Mouse (Mus musculus) urinary bladder, postnatal 4 days (tissue): Measurements from ENCODE around the gene Deaf1.

Source experiments
- DNase-seq, 2 experiments: peaks; one replicate each; pipeline ENCODE4 v3.0.0; 2021 to 2022; ENCODE audit warnings: low spot score in 2 of 2

Deaf1 gene

DNA sequence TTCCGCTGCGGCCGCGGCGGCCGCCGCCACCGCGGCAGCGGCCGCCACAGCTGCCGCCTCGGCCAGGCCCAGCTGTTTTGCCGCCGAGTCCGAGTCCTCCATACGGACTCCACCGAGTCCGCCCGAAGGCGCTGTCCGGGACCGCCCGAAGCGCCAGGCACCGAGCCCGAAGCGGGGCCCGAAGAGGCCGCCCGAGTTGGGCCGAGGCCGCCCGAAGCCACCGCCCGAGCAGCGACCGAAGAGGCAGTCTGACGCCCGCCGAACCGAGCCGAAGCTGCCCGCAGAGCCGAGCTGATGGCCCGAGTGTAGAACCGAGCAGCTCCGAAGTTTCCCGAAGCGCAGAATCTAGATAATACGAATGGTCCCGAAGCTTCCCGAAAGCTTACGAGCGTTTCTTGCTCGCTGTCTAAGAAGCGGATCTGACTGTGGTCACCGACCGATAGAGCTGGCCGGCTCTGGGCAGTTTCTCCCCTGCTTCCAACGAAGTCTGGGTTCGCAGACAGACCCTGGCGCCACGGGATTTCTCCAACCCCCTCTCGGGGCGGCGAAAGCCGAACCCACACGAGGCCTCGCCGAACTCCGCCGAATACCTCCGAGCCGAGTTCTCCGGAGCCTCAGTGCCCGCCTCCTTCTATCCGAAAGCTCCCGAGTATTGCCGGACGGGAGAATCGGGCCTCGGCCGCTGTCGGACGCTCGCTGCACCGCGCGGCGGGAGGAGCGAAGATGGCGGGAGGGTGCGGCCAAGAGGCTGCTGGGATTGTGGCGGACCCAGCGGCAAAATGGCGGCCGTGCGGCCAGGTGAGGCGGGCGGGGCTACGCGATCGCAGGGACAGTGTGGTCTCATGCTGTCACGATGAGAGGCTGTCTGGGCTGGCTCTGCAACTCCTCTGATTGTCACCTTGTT lies at the start of gene Deaf1, which contains the start of gene Tmem80:
Deaf1 (minus strand) TSS at position 222 of the 904 bp plus-strand sequence.
Tmem80 (plus strand) TSS at position 271 of the 904 bp plus-strand sequence.
- DNase-seq, result peak; percentile 100

DNA sequence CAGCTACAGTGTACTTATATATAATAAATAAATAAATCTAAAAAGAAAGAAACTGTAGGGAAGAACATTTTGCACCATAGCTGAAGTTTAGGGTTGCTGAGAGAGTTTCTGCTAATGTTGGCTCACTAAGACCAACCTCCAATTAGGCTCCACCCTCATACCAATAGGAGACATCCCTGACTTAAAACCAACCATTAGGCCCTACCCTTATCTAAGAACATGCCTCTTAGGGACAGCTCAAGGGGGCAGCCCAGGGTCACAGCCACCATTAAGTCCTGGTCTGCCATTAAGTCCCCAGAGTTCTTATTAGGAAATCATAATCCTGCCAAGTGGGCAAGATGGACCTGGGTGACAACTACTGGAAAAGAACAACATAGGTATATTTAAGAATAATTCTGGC lies 46.9 kb upstream of the Deaf1 start:
- DNase-seq, result no peak

DNA sequence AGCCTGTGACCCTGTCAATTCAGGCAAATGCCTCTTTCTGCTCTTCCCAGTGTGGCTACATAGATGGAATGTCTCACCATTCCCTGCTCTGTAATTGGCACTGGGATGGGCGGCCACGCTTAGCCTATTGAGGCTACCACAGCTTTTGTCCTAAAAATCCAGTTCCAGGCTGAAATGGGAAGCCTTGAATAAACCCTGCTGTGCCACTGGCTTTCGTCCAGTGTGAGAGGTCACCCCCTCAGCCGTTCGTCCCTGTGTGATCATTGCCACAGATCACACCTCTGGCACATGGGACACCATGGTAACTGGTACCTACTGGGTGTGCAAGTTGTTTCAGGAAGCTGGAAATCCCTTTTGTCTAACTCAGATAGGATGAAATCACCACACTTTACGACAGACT lies 46.1 kb upstream of the Deaf1 start:
- no peak for DNase-seq

DNA sequence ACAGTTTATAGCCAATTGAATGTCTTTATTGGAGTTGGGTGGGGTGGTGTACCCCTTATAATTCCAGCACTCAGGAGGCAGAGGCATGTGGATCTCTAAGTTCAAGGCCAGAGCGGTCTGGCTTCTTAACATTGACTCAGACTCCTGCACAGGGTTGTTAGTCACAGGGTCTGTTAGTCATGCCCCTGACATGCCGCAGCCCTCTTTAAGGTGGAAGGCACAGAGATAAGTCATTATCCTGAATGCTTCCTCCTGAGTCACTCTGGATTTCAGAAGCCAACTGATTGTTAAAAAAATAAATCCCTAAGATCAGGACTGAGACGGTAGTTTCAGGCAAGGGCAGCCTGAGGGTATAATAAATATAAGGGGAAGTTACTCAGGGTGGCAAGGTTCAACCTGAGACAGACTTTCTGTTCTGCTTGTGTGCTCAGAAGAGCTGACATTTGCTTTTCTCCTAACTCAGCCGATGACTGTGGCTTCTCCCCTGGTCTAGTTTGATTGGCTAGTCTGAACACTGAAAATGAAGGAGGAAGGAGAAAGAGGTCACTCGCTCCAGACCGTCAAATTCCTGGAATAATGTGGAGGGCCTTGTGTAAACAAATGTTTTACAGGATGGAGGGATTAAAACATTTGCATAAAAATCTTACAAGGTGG lies 44.6 kb upstream of the Deaf1 start:
- DNase-seq, result no peak

DNA sequence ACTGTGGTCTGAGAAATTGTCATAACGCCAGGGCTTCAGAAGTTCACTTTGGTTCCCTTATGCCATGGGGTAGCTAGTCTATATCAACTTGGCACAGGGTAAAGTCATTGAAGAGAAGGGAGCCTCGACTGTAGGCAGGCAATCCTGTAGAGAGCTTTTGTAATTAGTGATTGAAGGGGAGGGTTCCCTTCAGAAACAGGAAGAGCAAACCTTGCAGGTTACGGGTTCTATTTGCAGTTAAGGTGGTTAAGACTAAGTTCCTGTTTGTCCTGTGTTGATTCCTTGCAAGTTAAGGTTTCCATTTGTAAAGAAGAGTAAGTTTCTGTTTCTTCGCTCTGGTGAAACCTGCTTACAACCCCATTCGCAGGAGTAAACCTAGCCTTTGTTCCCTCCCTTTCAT lies 42.4 kb upstream of the Deaf1 start:
- DNase-seq, result no peak

DNA sequence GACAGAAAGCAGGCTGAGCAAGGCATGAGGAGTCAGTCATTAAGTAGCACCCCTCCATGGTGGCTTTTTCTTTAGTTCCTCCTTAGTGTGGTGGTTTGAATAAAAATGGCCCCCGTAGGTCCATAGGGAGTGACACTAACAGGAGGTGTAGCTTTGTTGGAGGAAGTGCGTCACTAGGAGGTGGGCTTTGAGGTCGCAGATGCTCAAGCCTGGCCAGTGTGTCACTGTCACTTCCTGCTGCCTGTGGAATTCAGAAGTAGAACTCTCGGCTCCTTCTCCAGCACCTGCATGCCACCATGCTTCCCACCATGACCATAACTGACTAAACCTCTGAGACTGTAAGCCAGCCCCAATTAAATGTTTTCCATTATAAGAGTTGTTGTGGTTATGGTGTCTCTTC lies 39.9 kb upstream of the Deaf1 start:
- no peak for DNase-seq

DNA sequence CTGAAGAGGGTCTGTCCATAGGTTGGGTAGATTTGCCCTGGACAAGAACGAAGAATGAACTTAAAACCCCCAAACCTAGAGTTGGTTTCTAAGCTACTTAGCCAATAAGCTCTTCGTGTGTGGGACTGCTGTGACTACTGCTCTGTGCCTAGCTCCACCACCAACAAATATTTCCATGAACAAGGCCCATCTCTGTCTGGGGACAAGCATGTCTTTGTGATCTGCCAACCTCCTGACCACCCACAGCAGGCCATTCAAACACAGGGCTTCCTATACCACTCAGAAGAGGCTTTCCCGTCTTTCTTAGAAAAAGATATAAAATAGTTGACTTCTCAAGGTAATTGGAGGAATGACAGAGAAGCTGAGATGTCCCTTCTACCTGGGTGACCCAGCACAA lies 37.6 kb upstream of the Deaf1 start:
- no peak for DNase-seq

DNA sequence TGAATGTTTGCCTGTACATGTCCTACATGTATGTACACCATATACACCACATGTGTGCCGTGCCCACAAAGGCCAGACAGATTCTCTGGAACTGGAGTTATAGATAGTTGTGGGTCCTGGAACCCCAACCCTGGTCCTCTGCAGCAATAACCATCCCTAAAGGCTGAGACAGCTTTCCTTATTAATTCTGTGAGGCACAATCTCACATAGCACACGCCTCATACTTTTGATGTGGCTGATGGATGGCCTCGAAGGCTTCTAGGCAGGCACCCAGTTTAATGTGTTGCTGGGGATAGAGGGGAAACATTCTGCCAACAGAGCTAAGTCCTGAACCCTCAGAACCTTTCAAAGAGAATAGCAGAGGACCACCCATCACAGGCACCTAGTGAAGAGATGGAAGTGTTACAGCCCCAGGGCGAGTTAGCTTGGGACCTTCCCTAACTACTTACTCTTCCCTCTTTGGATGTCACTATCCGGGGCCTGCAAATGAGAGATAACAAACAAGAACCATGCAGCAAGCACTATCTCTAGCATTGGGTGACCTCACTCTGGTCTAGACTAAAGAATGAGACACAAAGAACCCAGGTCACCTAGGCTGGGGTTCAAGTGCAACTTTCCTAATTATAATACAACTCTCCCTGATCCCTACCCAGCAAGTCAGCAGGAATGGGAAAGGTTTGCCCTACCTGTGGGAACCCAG lies 37.0 kb upstream of the Deaf1 start:
- DNase-seq, result no peak

DNA sequence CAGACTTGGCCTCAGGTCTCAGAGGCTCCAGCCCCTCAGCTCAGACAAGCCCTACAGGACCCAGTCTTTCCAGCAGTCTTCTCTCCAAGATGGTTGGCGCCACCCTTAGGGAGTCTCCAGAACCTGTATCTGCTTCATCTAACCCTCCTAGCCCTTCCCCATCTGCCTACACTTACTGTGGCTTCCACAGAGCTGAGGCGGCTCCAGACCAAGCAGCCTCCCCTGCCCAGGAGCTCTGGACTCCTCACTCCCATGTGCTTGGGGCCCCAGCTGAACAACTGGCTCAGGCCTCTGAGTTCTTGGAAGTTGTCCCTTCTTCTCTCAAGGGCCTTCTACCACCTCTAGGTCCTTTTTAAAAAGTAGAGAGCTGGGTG lies 36.2 kb upstream of the Deaf1 start:
- no peak for DNase-seq

DNA sequence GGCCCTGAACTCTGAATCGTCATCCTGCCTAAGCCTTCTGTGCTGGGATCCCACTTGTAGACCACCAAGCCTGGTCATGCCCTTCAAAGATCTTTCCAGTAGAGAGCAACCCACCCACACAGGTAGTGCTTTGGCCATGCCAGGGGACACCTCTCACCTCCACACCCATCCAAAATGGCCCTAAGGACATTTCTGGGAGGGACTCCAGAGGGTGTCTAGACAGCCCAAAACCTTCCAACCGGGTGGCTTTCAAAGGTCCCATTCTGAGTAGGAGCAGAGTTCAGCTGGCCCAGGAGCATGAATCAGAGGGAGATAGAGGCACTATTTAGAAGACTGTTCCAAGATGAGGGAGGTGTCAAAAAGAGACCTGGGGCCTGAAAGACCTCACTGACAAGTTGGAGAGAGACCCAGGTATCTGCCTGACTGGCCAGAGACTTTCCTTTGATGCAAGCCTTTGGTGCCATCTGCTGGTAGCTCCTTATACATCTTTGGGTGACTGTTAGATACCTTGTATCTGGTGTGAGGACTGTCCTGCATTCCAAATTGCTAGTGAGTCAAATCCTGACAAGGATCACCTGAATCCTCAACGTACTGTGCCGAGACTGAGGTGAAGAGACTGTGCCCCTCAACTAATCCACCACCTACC lies 35.7 kb upstream of the Deaf1 start:
- DNase-seq, result no peak

DNA sequence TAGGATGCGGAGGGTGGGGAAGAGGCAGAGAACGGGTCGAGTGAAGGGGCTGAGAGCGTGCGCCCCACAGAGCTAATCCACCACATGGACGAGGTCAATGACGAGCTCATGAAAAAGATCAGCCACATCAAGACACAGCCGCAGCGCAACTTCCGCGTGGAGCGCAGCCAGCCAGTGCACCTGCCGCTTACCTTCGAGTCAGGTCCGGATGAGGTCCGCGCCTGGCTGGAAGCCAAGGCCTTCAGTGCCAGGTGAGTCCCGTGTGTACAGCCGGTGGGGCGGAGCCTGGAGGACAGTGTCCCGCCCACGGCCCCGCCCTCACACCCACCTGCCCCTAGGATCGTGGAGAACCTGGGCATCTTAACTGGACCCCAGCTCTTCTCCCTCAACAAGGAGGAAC lies 34.0 kb upstream of the Deaf1 start:
- DNase-seq, result no peak

DNA sequence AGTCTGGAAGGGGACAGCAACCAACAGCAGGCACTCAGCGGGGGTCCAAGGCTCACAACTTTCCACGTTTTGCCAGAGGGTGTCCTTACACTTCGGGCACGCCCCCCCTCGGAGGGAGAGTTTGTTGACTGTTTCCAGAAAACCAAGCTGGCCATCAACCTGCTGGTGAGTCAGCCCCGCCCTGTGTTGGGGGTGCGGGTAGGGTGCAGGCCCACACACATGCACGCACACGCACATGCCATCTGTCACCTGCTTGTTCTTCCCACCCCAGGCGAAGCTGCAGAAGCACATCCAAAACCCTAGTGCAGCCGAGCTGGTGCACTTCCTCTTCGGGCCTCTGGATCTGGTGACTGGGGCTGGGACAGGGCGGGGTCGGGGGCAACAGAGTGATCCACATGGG lies 29.5 kb upstream of the Deaf1 start:
- no peak for DNase-seq

DNA sequence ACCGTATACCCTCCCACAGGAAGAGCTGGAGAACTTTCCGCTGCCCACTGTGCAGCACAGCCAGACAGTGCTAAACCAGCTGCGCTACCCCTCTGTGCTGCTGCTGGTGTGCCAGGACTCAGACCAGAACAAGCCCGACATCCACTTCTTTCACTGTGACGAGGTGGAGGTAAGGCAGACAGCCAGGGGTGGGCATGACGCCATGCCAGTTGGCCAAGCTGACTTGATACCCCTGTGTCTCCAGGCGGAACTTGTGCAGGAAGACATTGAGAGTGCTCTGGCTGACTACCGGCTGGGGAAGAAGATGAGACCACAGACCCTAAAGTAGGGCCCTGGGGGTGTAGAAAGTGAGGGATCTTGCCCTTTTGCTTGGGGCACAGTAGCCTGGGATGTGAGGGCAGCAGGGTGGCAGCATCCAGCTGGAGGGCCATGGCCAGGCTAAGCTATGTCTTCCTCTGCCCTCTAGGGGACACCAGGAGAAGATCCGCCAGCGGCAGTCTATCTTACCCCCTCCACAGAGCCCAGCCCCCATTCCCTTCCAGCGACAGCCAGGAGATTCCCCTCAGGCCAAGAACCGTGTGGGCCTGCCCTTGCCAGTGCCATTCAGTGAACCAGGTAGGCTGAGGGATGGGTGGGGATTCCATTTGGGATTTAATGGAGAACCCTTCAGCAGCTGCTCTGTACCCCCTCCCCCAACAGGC lies 28.3 kb upstream of the Deaf1 start:
- DNase-seq, result no peak

DNA sequence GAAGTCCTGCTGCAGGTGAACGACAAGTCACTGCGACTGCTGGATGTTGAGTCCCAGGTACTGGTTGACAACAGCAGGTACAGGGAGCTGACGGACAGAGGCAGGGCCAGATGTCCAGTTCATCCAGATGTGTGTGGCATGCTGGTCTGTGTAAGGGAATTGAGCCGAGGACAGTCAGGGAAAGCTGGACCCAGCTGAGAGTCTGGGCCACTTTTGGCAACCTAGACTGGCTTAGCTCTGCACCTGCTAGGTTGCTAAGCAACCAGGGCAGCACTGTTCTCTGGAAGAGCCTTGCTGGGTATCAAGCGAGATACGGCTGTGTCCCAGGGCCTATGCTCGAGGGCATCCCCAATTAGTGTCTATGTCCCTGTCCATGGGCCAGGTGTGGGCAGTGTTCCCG lies 27.6 kb upstream of the Deaf1 start:
- DNase-seq, result no peak

DNA sequence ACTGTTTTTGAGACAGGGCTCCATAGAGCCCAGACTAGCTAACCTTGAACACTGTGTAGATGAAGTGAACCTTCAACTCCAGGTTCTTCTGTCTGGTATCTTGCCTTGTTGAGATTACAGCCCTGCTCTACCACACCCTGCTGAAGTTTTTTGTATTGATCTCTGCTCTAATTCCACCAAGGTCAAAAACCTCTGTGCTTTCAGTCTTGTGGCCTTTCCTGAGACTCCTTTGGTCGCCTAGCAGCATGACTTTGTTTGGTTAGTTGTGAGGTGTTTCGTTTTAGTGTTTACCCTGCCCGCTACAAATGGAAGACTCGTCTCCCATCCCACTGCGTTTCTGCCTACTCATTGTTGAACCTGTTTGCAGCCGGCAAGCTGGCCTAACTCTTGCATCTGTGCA lies 23.6 kb upstream of the Deaf1 start:
- DNase-seq, result no peak

DNA sequence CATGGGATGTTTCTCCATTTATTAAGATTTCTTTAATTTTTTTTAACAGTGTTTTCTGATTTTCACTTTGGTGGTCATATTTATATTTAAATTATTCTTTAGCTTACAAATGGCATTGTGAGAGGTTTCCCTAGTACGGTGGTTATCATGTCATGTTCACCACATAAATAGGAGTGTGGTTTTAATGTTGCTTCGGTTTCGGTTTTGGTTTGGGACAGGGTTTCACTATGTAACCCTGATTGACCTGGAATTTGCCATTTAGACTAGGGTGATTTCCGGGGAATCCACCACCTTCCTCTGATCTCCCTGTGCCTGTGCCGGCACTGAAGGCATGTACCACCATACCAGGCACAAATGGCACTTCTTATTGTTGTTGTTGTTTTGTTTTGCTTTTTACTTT lies 17.3 kb upstream of the Deaf1 start:
- no peak for DNase-seq

DNA sequence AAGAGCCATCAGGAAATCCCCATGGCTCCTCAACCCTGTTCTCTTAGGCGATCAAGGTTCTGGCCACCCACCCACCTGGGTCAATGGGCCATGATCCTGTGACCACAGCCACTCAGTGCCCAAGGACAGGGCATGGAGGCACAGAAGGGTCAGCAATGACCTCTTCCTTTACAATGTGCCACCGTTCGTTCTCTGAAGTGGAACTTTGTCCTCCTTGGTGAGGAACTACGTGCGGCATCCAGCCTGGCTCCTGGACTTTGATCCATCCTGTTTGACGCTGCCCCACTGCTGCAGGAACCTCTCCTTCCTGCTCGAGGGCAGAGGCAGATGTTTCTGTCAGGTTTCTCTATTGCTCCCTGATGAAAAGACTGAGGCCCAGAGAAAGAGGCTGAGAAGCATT lies 16.2 kb upstream of the Deaf1 start:
- no peak for DNase-seq

DNA sequence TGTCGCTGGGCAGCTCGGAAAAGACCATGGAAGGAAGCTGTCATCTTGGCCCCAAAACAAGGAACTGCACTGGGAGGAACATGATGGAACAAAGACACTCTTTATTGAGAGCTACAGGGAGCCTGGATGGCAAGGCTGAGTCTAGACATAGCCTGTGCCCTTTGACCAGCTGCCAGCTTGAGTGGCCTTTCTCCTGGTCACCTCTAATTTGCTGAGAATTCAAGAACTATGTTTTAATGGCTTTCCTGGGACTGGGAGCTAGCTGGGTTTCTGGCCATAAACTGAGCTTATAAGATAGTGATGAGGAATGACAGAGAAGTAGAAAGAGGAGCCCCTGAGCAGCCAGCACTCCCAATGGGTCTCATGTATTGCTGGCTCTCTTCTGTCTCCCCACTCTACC lies 15.7 kb upstream of the Deaf1 start:
- no peak for DNase-seq

DNA sequence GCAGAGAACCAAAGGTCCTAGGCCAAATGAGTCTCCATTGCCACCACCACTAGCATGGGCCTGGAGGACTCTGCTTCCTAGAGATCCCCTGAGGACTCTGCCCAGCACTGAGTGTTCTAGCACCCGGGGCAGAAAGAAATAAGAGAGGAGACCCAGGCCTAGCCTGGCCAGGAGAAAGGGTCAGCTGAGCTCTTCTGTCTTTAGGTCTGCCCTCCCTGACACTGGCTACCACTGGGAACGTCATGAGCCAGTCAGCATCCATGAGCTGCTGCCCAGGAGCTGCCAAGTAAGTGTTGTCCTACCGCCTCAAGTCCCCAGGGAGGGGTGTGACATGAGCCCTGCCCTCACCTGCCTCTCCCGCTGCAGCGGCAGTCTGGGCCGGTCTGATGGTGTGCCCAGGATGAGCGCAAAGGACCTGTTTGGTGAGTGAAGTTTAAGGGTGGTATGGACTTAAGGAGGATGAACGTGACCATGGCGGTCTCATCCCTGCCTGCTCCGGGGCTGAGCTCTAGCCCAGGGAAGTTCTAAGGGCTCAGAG lies 14.3 kb upstream of the Deaf1 start:
- DNase-seq, result no peak

DNA sequence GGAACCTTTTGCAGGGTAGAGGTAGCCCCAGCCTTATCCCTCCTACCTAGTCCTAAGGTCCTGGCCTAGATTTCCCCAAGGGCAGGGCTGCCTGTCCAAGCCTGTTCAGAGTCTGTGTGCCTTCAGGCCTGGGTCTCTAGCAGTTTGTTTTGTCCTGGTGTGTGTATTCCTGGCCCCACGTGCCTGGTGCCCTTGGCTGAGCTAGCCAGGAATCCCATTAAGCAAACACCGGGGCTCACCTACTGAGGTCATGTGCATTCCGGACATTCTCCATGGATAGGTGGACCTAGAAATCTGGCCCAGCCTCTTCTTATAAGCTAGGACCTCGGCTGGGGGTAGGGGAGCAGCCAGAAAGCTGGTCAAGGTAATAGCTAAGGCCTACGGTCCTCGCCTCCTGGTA lies 13.0 kb upstream of the Deaf1 start:
- no peak for DNase-seq

DNA sequence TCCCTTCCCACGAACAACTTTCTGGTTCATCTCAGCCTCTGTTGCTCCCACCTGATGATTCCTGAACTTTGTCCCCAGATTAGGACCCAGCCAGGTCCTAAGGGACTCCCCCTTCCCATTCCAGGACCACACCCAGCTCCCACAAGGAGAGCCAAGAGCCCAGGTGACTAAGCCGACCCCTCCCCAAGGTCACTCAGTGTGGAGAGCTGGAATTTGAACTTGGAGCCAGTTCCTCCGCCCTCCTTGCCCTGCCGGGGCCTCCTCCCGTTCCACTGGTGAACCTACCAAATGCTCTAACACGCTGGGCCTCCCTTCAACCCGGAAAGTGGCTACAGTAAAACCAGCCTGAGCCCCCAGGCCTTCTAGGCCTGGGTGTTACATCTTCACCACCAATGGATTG lies 12.5 kb upstream of the Deaf1 start:
- no peak for DNase-seq
